Mouse (Mus musculus) left cerebral cortex, postnatal 36 days (tissue): ENCODE measurements around the gene Zfp365. TPM values are rescaled to one million over a fixed set of nuclear protein-coding genes. Genes with fewer than 3 reads are reported as not detected.

Experiments
- DNase-seq, 2 experiments: peaks; one replicate each; pipeline ENCODE4 v3.0.0; 2021 to 2022; ENCODE audit warnings: low spot score in 2 of 2, mixed read lengths in 1 of 2
- intact Hi-C: fragments of 180-260 bp; cut with DNase I; formaldehyde crosslinking; loops from one replicate; pipeline ENCODE4 v1.15.1; 2025
- total RNA-seq, 2 experiments: library from RNA; stranded (reverse); gene quantifications; 2 replicates each; pipeline ENCODE4 v1.2.3; 2021

Zfp365 gene
- 100 to 1,000 TPM; 454 to 507 TPM for total RNA-seq

GRCm38 (mm10) chr10:67912337-67912776 is at the start of gene Zfp365:
Gene Zfp365, minus strand, starts transcription at chr10:67912662.
- DNase-seq: peak; percentile 88 to 89
- intact Hi-C loops: loop anchor here (5.0 kb wide), 1 partner anchor 70 kb away; no protein-coding TSS in a partner anchor

DNA sequence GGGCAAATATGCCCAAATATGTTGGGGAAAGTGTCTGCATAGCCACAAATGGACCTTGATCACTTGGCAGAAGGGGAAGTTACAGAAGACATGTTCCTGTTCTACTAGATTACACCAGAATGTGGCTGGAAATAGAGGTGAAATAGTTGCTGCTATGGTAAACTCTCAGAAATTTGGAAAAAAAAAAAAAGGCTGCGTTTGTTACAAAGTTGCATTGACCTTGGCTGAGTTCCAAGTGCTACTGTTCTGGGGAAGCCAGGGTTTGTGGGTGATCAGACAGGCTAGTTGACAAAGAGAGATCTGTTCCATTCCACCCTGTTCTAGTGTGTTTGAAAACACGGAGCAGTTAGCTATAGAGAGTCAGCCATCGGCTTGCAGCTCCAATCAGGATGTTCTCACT is 47.5 kb upstream of the Zfp365 start:
- intact Hi-C loops: no loop called here
- no peak for DNase-seq

- intact Hi-C loops: no loop called here
- DNase-seq: no peak
These were observed 43.5 kb upstream of the Zfp365 start for GRCm38 (mm10) chr10:67955982-67956381.

GRCm38 (mm10) chr10:67951690-67952089 is 39.2 kb upstream of the Zfp365 start:
- intact Hi-C loops: no loop called here

DNA sequence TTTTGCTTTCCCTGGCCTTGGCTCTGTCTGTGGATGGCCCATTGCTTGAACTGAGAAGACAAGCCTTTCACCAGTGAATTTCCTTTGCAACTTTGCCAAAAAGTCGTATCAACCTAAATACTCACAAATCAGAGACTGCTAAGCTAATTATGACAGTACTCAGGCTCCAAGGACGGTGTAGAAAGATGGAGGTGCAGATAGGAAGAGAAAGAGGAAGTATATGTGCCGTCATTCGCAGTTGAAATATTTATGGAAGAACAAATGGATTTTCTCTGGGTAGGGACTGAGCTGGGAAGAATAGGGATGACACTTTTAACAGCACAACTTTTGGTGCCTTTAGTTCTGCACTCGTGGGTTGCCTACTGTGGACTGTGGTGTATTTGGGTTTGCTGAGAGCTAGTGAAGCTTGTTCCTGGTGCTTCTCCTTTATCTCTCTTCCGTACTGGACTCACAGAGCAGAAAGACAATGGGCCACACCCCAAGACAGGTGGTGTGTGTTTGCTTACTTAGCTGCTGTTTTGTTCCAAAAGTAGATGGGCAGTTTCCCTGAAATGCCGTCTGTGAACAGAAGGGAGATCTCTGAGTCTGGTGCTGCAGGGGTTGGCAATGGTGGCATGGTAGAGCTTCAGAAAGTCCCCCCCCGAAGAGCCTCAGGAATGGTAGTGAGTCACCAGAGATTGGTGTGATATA is 37.7 kb upstream of the Zfp365 start:
- intact Hi-C loops: no loop called here
- DNase-seq: no peak

More at GRCm38 (mm10) chr10:67951690-67952089, 39.2 kb upstream of the Zfp365 start:
- DNase-seq: no peak

- intact Hi-C loops: no loop called here
- no peak for DNase-seq
These were observed 31.1 kb upstream of the Zfp365 start for GRCm38 (mm10) chr10:67943513-67943912.

DNA sequence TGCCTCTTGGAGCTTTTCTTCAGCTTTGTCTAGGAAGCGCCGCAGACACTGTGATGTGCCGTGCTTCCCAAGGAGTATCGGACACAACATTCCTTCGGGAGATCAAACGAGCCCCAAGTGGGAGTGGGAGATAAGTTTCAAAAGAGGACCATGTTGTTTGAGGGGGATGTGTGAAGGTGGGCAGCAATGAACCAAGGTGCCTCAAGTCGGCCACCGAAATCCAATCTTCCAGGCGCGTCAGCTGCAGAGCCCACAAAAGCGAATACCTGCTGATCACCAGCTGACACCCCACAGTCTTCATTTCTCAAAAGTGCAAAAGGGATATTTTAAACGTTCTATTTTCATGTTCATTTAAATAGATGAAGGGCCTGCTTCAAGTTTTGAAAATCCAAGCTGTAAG is 27.1 kb upstream of the Zfp365 start:
- peak; percentile 10 to 15 for DNase-seq
- intact Hi-C loops: no loop called here

- DNase-seq: no peak
- intact Hi-C loops: no loop called here
These were observed 25.3 kb upstream of the Zfp365 start for GRCm38 (mm10) chr10:67937775-67938174.

- DNase-seq: no peak
- intact Hi-C loops: no loop called here
These were observed 24.5 kb upstream of the Zfp365 start for GRCm38 (mm10) chr10:67936944-67937343.

- intact Hi-C loops: no loop called here
- no peak for DNase-seq
These were observed 20.3 kb upstream of the Zfp365 start for GRCm38 (mm10) chr10:67932780-67933179.

GRCm38 (mm10) chr10:67931328-67931727 is 18.9 kb upstream of the Zfp365 start:
- no peak for DNase-seq
- intact Hi-C loops: no loop called here

- DNase-seq: no peak
- intact Hi-C loops: no loop called here
These were observed 16.1 kb upstream of the Zfp365 start for GRCm38 (mm10) chr10:67928584-67928983.

DNA sequence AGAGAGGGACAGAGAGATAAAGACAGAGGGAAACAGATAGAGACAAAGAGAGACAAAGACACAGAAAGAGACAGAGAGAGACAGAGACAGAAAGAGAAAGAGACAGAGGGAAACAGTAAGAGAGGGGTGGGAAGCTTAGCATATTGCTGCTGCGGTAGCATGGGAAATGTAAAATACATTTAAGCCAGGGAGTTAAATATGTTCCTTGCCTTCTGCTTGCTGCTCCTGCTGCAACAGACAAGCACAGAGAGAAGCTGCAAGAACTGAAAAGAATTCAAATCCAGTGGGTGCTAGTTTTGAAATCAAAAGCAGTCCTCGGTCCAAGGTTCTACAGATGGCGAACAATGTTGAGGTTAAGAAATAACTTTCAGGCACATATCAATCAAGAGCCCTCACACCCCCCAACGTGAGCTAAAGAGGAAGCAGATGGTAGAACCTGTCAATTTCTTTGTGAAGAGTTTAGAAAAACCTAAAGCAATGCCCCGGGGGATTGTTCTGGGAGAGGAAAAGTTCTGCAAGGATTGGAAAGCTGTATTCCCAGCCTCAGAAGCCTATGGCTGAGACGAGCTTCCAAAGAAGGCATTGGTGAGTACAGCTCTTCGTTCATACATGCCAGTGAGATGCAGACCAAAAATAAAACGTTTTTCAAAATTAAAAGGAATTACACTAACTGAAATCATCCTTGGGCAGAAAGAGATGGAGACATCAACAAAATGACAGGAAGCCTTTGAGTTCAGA is 15.4 kb upstream of the Zfp365 start:
- DNase-seq: peak in 1 of 2 experiments; percentile 15
- intact Hi-C loops: no loop called here

DNA sequence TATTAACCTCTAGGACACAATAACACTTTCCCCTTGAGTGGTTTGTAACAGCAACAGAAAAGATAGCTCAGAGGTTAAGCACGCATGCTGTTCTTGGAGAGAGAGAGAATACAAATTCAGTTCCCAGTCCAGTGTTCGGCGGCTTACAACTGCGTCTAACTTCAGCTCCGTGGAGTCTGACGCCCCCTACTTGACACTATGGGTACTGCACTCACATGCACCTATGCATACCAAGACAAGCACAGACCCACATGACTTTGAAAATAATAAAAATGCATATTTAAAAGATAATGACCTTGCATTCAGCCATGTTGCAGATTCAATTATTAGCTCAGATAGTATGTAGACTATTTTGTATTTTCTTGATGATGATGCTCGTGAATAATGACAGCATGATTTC is 11.6 kb upstream of the Zfp365 start:
- intact Hi-C loops: no loop called here
- DNase-seq: no peak

DNA sequence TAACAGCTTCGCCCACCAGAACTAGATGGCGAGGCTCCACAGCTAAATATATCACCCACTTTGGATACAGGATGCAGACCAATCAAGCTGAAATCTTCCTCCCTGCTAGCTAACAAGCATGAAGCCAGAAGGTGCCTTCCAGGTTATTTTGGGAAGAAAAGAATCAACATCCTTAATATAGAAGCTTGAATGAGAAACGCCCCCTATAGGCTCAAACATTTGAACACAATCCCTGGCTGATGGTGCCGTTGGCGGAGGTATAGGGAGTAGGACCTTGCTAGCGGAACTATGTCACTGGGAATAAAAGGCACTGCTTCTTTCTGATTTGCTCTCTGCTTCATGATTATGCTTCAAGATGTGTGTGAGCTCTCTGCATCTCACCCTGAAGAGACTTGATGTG is 9.3 kb upstream of the Zfp365 start:
- intact Hi-C loops: no loop called here
- no peak for DNase-seq

- intact Hi-C loops: no loop called here
- DNase-seq: no peak
These were observed 7.2 kb upstream of the Zfp365 start for GRCm38 (mm10) chr10:67919706-67920105.

DNA sequence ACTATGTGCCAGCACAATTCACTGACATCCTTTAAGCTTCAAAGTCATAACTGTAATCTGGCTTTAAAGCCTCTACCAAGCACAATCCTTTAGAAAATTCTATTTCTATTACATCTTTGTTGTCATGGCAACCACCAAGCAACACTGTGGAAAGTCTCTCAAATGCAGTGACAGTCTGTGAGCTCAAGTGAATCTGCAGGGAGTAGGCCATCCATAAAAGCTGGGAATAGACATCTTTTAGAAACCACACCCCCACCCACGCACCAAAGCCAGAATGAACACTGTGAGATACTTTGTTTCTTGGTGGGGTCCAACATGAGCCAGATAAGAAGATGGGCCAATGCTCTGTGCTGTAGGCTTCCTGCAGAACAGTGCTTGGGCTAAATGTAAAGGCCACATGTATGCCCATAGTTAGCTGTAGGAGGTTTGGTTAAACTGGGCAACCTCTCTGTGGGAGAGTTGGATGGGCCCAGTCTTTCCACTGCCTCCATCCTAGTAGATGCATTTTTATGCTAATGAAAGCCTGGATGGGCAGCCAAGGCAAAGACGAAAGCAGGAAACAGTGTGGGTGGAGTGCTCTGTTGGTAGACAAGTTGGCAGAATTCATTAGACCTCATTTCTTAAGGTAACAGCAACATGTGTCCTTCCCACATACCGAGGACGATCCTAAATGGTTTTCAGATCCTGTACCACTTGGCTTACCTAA is 5.9 kb upstream of the Zfp365 start:
- intact Hi-C loops: no loop called here
- peak in 1 of 2 experiments; percentile 59 for DNase-seq

DNA sequence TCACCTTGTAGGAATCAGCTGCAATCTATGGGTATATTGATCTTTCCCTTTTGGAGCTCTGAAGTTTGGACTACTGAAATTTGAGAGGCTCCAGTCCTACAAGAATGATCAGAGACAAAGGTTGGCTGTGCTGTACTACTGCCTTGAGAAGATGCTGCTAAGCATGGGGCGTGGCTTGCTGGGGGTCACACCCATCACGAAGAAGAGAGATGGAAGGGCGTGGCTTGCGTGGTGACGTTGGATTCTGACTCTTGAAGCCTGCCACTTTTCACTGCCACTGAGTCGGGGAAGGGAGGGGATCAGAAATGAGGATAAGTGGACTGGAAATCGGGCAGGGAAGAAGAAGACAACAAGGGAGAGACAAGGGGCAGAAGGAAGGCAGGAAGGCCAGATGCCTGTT is 4.9 kb upstream of the Zfp365 start:
- intact Hi-C loops: no loop called here

DNA sequence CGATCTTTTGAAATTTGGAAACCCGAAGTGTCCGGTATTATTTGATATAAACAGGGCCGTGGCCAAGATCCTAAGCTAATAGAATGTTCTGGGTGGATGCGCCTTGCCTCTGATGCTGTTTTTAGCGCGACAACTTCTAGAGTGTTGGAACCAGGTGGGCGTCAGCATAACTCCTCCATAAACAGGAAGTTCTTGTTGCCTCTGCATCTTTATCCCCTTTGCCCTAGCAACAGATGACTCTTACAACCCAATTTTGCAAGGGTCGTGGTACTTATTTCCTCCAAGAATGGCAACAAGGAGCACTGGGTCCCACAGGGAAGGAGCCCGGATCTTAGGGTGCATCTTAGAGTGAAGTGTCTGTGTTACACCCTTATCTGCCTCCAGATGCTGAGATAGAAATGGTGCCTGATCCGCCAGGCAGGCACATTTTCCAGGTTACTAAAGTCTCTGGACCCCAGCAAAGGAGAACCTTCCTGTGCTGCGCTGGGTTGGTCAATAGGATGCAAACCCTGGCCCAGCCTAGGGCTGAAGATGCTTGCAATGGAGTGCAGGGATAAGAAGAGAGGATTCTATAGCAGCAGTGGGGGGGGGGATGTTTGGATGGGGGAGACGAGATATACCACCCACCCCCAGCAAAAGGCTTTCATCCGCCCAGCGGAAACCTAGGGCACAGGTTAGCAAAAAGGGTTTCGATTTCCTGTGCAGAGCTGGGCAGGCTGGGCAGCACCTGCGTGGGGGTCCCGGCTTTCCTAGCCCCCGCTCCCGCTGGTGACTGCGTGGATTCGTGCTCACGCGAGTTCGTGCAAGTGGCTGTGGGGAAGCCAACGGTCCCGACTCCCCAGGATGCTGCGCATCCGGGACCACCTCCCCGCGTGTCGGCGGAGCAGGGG is 770 bp downstream of the Zfp365 start:
- intact Hi-C loops: loop anchor here (5.0 kb wide), 1 partner anchor 71 kb away; no protein-coding TSS in a partner anchor
- DNase-seq: no peak

More for the DNA sequence above, 4.9 kb upstream of the Zfp365 start:
- no peak for DNase-seq
